Mouse (Mus musculus): ENCODE measurements around the gene Kirrel3. TPM values are rescaled to one million over a fixed set of nuclear protein-coding genes. Genes with fewer than 3 reads are reported as not detected.

Kirrel3 gene
- polyA plus RNA-seq, 1 experiment from 2014 or later, result 50.1 TPM

GRCm38 (mm10) chr9:34920116-34920515 is 434.4 kb downstream of the Kirrel3 start:
- no peak for ATAC-seq (ENCODE audit: low FRiP score, low read depth)
- 78% methylated on average over 3 of the region's 3 CpGs for WGBS

GRCm38 (mm10) chr9:34921941-34922340 is 436.2 kb downstream of the Kirrel3 start:
- Histone ChIP-seq H3K27ac (replicated peaks) (no peak overlapping the region), H3K27me3 (no peaks in the 10 kb centered on the region), H3K4me1 (replicated peaks) (peaks cover 14% of the 10 kb centered on the region; the same call in 1 of the 2 replicates), H3K9me3 (no peaks in the 10 kb centered on the region), H3K4me3 (no peak overlapping the region), H3K4me2 (no peak overlapping the region), H3K36me3 (no peaks in the 10 kb centered on the region), H3K9ac (no peak overlapping the region)
- ATAC-seq (ENCODE audit: low FRiP score, low read depth), result 0 out of 2 replicates have a peak, but pooled peaks have one; percentile 40
- 52% methylated on average over 1 of the region's 1 CpGs for WGBS

More at GRCm38 (mm10) chr9:34920116-34920515, 434.4 kb downstream of the Kirrel3 start:
- Histone ChIP-seq H3K9ac (no peak overlapping the region), H3K27ac (replicated peaks) (no peak overlapping the region), H3K9me3 (no peaks in the 10 kb centered on the region), H3K4me1 (replicated peaks) (peaks cover 14% of the 10 kb centered on the region; the same call in 1 of the 2 replicates), H3K4me3 (no peak overlapping the region), H3K4me2 (no peak overlapping the region), H3K36me3 (no peaks in the 10 kb centered on the region), H3K27me3 (no peaks in the 10 kb centered on the region)

DNA sequence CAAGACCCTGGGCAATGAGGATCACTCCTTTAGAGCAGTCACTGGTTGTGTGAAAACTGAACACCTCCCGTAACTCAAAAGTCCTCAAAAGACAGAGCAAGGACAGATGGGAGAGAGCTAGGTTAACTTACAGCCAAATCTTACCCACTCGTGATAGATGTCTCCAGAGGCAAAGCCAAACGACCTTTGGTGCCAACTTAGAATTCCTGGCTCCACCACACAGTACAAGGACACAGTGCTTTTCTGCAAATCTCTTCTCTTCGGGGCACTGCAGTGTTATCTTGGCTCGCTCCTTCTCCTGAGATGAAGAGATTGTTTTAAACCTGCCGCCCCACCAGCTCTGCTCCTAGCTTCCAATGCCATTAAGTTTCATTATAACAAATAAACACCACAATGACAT is 437.0 kb downstream of the Kirrel3 start:
- Histone ChIP-seq H3K27ac (replicated peaks) (no peak overlapping the region), H3K27me3 (no peaks in the 10 kb centered on the region), H3K4me2 (no peak overlapping the region), H3K9ac (no peak overlapping the region), H3K4me3 (no peak overlapping the region), H3K9me3 (no peaks in the 10 kb centered on the region), H3K36me3 (no peaks in the 10 kb centered on the region), H3K4me1 (replicated peaks) (peaks cover 14% of the 10 kb centered on the region; the same call in 1 of the 2 replicates)
- ATAC-seq (ENCODE audit: low FRiP score, low read depth), result no peak
- WGBS, result 71% methylated on average over 6 of the region's 6 CpGs

DNA sequence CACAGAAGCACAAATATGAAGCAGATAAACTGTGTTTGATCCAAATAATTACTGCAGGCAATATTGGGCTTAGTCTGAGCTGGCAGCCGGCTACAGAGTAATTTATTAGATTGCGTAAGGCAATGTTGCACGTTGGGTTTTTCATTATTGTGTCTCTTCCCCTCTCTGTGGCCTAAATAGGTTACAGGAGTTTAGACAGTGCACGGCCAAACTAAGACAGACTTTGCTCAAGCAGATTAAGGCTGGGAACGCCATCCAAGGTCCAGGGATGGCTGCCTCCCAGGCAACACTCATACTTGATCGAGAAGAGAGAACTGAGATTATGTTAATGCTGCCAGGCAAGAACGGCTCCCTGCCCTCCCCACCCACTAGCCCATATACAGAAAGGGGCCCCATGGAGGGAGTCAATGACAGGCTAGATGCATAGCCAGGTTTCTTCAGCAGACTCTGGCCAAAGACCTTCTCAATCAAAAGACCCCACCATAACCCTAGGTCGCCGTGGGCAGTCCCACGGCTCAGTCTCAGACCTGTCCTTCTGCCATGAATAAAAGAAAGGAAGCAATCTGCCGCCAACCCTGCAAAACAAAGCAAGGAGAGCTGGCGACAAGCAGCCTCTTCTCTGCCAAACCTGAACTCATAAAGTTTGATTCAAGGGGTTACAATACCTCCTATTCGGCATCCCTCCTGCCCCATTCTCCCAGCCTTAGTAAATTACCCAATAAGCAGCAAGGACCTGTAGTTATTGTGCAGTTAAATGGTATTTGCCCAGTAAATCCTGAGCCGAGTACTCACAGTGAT is 437.6 kb downstream of the Kirrel3 start:
- Histone ChIP-seq H3K27ac (replicated peaks) (no peak overlapping the region), H3K36me3 (no peaks in the 10 kb centered on the region), H3K4me2 (no peak overlapping the region), H3K27me3 (no peaks in the 10 kb centered on the region), H3K9me3 (no peaks in the 10 kb centered on the region), H3K9ac (no peak overlapping the region), H3K4me1 (replicated peaks) (peaks cover 14% of the 10 kb centered on the region; the same call in 1 of the 2 replicates), H3K4me3 (no peak overlapping the region)
- WGBS, result 42% methylated on average over 14 of the region's 14 CpGs
- peak; percentile 10; the same call in 1 of the 2 replicates for ATAC-seq (ENCODE audit: low FRiP score, low read depth)

- no peaks in the 10 kb centered on the region for H3K9me3 ChIP-seq
- WGBS, result 67% methylated on average over 5 of the region's 5 CpGs
- H3K4me1 ChIP-seq (replicated peaks), result peaks cover 14% of the 10 kb centered on the region; the same call in 1 of the 2 replicates
- no peak overlapping the region for H3K9ac ChIP-seq
- no peak overlapping the region for H3K4me3 ChIP-seq
- ATAC-seq (ENCODE audit: low FRiP score, low read depth), result no peak
- H3K4me2 ChIP-seq, result no peak overlapping the region
- H3K36me3 ChIP-seq, result no peaks in the 10 kb centered on the region
- no peaks in the 10 kb centered on the region for H3K27me3 ChIP-seq
- H3K27ac ChIP-seq (replicated peaks), result no peak overlapping the region
Observed at GRCm38 (mm10) chr9:34925616-34926015, 439.9 kb downstream of the Kirrel3 start.

DNA sequence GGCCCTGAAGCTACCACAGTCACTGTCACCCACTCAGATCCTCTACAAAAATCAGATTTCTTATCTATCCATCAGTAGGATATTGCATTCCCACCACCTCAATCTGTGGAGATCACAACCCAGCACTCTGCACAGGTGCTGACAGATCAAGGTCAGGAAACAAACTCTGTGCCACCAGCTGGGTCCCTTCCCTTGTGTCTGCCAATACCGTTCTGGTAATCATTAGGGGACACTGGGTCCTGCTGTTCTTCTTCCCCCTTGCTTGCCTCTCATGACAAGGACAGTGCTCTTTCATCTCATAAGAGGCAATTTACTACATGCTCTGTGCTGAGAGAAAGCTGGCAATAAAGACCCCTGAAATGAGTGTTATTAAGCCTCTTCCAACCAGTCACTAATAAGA is 444.7 kb downstream of the Kirrel3 start:
- H3K27me3 ChIP-seq, result no peaks in the 10 kb centered on the region
- no peaks in the 10 kb centered on the region for H3K4me1 ChIP-seq (replicated peaks)
- H3K9ac ChIP-seq, result no peak overlapping the region
- H3K4me3 ChIP-seq, result no peak overlapping the region
- H3K27ac ChIP-seq (replicated peaks), result no peak overlapping the region
- no peak for ATAC-seq (ENCODE audit: low FRiP score, low read depth)
- H3K9me3 ChIP-seq, result no peaks in the 10 kb centered on the region
- H3K36me3 ChIP-seq, result no peaks in the 10 kb centered on the region
- H3K4me2 ChIP-seq, result no peak overlapping the region
- 58% methylated on average over 1 of the region's 1 CpGs for WGBS

- H3K9ac ChIP-seq, result no peak overlapping the region
- 0 out of 2 replicates have a peak, but pooled peaks cover 11% of the 10 kb centered on the region for H3K4me1 ChIP-seq (replicated peaks)
- no peak overlapping the region for H3K27ac ChIP-seq (replicated peaks)
- ATAC-seq (ENCODE audit: low FRiP score, low read depth), result no peak
- H3K9me3 ChIP-seq, result no peaks in the 10 kb centered on the region
- WGBS, result 76% methylated on average over 5 of the region's 5 CpGs
- H3K27me3 ChIP-seq, result no peaks in the 10 kb centered on the region
- H3K36me3 ChIP-seq, result no peaks in the 10 kb centered on the region
- H3K4me2 ChIP-seq, result no peak overlapping the region
- no peak overlapping the region for H3K4me3 ChIP-seq
Observed at GRCm38 (mm10) chr9:34938140-34938539, 452.4 kb downstream of the Kirrel3 start.

DNA sequence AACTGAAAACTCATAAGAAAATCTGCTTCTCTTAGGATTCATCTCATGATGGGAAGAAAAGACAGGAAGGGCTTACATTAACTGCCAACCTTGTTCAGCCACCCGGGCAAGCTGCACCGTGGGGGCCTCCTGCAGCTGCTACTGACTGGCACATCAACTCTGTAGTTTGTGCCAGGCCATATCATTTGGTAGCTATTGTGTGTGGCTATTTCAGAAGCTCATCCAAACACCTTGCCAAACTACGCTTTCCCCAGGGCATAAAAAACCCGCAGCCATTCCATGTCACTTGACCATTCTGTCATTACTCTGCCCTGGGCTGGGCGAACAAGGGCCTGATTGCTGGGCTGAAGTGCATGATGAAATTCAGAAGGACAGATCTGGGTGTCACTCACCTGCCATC is 453.9 kb downstream of the Kirrel3 start:
- H3K27me3 ChIP-seq, result no peaks in the 10 kb centered on the region
- 0 out of 2 replicates have a peak, but pooled peaks cover 11% of the 10 kb centered on the region for H3K4me1 ChIP-seq (replicated peaks)
- no peaks in the 10 kb centered on the region for H3K36me3 ChIP-seq
- no peak overlapping the region for H3K27ac ChIP-seq (replicated peaks)
- H3K4me2 ChIP-seq, result no peak overlapping the region
- ATAC-seq (ENCODE audit: low FRiP score, low read depth), result peak; percentile 55
- WGBS, result 68% methylated on average over 5 of the region's 5 CpGs
- H3K9ac ChIP-seq, result no peak overlapping the region
- H3K9me3 ChIP-seq, result no peaks in the 10 kb centered on the region
- H3K4me3 ChIP-seq, result no peak overlapping the region

GRCm38 (mm10) chr9:34942122-34942831 is 456.6 kb downstream of the Kirrel3 start:
- H3K36me3 ChIP-seq, result no peaks in the 10 kb centered on the region
- H3K27ac ChIP-seq (replicated peaks), result no peak overlapping the region
- no peak for ATAC-seq (ENCODE audit: low FRiP score, low read depth)
- no peak overlapping the region for H3K4me2 ChIP-seq
- no peaks in the 10 kb centered on the region for H3K9me3 ChIP-seq
- WGBS, result 76% methylated on average over 6 of the region's 6 CpGs
- H3K9ac ChIP-seq, result no peak overlapping the region
- no peak overlapping the region for H3K4me3 ChIP-seq
- no peaks in the 10 kb centered on the region for H3K27me3 ChIP-seq
- peaks cover 20% of the 10 kb centered on the region for H3K4me1 ChIP-seq (replicated peaks)

DNA sequence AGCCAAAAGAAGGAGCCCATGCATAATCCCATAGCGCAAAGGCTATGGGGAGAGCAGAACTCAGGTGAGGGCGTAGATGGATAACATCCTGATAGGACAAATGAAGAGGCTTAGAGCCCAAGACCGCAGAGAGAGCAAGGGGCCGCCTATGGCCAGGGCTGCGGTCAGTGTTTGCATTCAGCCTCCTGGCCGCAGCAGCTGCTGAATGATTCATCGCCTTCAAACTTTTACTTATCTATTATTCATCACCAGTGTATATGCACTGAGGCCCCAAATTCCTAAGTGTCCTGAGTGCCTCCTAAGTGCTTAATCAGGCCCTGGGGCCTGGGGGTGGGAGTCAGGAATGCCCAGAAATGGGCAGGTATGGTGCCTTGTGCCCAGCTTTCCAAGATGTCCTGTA is 457.3 kb downstream of the Kirrel3 start:
- 89% methylated on average over 7 of the region's 7 CpGs for WGBS

GRCm38 (mm10) chr9:34945301-34945700 is 459.6 kb downstream of the Kirrel3 start:
- Histone ChIP-seq H3K9ac (no peak overlapping the region), H3K4me3 (no peak overlapping the region), H3K4me1 (replicated peaks) (peaks cover 23% of the 10 kb centered on the region), H3K4me2 (no peak overlapping the region), H3K27me3 (no peaks in the 10 kb centered on the region), H3K27ac (replicated peaks) (no peak overlapping the region), H3K9me3 (no peaks in the 10 kb centered on the region), H3K36me3 (no peaks in the 10 kb centered on the region)
- 71% methylated on average over 9 of the region's 9 CpGs for WGBS
- no peak for ATAC-seq (ENCODE audit: low FRiP score, low read depth)

More for the DNA sequence above, 457.3 kb downstream of the Kirrel3 start:
- Histone ChIP-seq H3K27ac (replicated peaks) (no peak overlapping the region), H3K9me3 (no peaks in the 10 kb centered on the region), H3K4me1 (replicated peaks) (peaks cover 23% of the 10 kb centered on the region), H3K27me3 (no peaks in the 10 kb centered on the region), H3K4me3 (no peak overlapping the region), H3K4me2 (no peak overlapping the region), H3K9ac (no peak overlapping the region), H3K36me3 (no peaks in the 10 kb centered on the region)
- ATAC-seq (ENCODE audit: low FRiP score, low read depth), result no peak

- 15% methylated on average over 6 of the region's 6 CpGs for WGBS
- Histone ChIP-seq H3K4me3 (no peak overlapping the region), H3K4me1 (replicated peaks) (peaks cover 29% of the 10 kb centered on the region), H3K27ac (replicated peaks) (no peak overlapping the region), H3K27me3 (no peaks in the 10 kb centered on the region), H3K9ac (no peak overlapping the region), H3K36me3 (no peaks in the 10 kb centered on the region), H3K9me3 (no peaks in the 10 kb centered on the region), H3K4me2 (no peak overlapping the region)
- ATAC-seq (ENCODE audit: low FRiP score, low read depth), result no peak; the same call in 1 of the 2 replicates
Observed at GRCm38 (mm10) chr9:34947258-34947657, 461.6 kb downstream of the Kirrel3 start.
